Mouse (Mus musculus): ENCODE measurements around the gene Ostn.

DNA sequence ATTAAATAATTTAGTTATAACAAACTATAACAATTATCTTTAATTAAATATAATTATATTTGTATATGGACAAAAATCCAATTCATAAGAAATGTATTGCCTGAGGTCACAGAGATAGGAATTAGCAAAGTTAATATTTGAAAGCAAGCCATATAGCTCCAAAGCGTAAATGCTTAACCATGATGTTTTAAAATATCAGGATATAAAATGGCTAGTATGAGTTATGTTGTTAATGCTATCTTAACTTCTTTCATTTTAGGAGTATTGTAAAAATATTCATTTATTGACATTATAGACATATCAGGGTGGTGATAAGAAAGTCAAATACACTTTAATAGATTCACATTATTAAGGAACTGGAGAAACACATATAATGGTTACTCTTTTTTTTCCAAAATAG, 52.8 kb downstream of the Ostn start:
- TF ChIP-seq POLR2A (IDR thresholded peaks at IDR 0.05; ENCODE audit: extremely low read depth, insufficient read depth, low read length) (no peak), CTCF (IDR thresholded peaks at IDR 0.05; ENCODE audit: low read depth, low read length) (no peak)
